Mouse (Mus musculus) brain, embryonic 14.5 days (tissue): ENCODE results near the gene 2610002M06Rik.

Source experiments
- CTCF ChIP-seq: fragments of 200-500 bp; IDR thresholded peaks from 2 replicates; pipeline ENCODE4 v1.5.1; 2012; ENCODE audit warnings: inconsistent platforms, mild to moderate bottlenecking, moderate library complexity, borderline replicate concordance; ENCODE audit not compliant: insufficient read depth, insufficient read length; ENCODE audit errors: extremely low read depth
- POLR2A ChIP-seq: fragments of 200-500 bp; IDR thresholded peaks from 2 replicates; pipeline ENCODE4 v1.6.1; 2012; ENCODE audit warnings: mild to moderate bottlenecking, inconsistent platforms, borderline replicate concordance; ENCODE audit not compliant: poor library complexity, insufficient read depth, insufficient read length, severe bottlenecking; ENCODE audit errors: extremely low read depth

DNA sequence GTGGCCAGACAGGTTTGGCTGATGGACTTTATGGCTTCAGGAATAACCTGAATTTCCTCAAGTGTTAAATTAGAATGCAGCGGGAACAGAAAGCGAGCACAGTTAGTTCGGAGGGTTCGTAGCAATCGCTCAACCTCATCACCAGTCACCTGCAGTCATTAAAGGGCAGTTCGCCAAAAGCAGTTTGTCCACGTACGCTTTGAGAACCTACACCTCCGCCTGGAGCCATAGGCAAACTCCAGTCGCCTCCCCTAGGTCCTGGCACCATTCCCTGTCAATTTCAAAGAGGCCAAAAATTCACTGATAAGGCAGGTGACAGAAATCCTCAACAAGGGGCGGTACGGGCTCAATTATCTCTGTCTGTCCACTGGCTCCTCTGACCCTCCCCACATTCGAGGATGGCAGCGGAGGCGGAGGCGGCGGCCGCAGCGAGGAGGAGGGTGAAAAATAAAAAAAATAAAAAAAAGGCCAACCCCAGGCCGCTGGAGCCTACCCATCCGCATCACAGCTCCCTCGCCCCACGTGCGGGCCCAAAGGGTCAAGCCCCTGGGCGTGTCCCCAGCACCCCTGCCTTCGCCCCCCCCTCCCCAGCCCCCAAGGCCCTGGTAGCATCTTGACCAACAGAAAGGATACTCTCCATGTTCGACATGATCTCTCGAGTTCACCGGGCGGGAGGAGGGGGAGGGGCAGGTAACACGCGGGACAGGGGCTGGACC is 474 bp downstream of the 2610002M06Rik start:
- TF ChIP-seq CTCF (no peak), POLR2A (no peak)
